Mouse (Mus musculus): Measurements from ENCODE around the gene Cacna1e.

DNA sequence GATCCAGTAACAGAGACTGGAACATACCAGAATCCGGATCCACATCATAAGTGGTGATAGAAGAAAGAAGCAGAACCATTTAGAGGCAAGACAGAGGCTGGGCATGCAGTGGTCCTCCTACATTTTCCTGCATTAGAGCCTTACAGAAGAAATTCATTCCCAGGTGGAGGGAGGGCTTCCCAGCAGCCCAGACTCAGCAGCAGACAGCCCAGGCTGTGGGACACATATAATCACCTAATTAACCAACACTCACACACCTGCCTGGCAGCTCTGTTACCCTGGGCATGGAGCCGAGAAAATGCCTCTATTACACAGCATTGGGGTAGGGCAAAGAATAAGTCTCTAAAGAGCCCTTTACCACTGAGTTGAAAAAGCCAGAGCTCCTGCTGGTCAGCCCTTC is 304.4 kb downstream of the Cacna1e start:
- TF ChIP-seq POLR2A (IDR thresholded peaks at IDR 0.05; ENCODE audit: borderline replicate concordance, extremely low read depth, insufficient read depth, insufficient read length, poor library complexity, severe bottlenecking) (no peak), CTCF (IDR thresholded peaks at IDR 0.05; ENCODE audit: borderline replicate concordance, extremely low read depth, insufficient read depth, insufficient read length) (no peak)

All from brain, embryonic 14.5 days (tissue).